Comparison of ENCODE assay signal across 12 mouse cellular contexts in the genomic region with DNA sequence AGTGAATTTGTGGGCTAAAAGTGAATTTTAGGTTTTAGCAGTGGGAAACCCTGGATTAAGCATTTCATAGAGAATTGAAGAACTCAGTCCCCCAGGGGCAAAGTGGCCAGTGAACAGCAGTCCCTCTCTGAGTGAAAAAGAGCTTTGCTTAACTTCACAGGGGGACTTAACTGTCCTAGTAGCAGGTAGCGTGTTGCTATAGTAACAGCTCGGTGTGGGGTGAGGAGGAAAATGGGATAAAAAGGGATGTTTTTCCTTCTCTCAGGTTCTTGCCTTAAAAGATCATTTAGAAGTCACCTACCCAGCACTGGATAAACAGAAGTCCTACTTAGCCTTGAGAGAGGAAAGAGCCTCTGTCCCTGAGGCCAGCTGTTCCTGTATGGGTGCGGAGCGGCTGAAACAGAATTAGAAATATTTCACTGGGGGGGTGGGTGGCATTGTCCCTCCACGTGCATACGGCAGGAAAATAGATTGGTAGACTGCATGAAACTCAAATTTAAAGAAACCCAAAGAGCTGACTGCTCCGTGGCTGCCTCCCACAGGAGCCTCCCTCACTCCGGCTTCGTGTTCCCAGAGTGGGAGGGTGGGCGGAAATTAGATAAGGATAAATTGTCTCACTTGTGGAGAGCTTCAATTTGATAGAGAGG.
A peak's percentile ranks its signal among the peaks of the same experiment; 100 is the strongest.
DNase-seq lines count a peak whose midpoint lies in the region; ATAC-seq and TF ChIP-seq lines count a peak whose summit lies in the region.
"Had no signal": no experiment of that assay in that cellular context is flagged by ENCODE, and none has a peak within 500 bp of the region (broad histone marks: within the 10 kb centered on the region; RNA-seq: fewer than 3 reads in every experiment).

No protein-coding gene starts in this region.

- TF ChIP-seq CTCF in cortical plate, adult 2 months (IDR thresholded peaks at IDR 0.05; ENCODE audit: extremely low read depth, insufficient read depth, low read length): no peak
- TF ChIP-seq CTCF in intestine, postnatal 0 days (IDR thresholded peaks at IDR 0.05; ENCODE audit: low read depth): no peak

- 0 out of 2 replicates have a peak overlapping the region, but pooled peaks have one; percentile 23 for H3K27ac ChIP-seq in hindbrain, embryonic 13.5 days
- H3K27ac ChIP-seq in hindbrain, embryonic 14.5 days: no peak overlapping the region
- peak overlapping the region; percentile 33; the same call in 1 of the 2 replicates for H3K27ac ChIP-seq in cortical plate, adult 2 months (ENCODE audit: insufficient read depth, low read length)
- peak overlapping the region; percentile 68 for H3K27ac ChIP-seq in midbrain, embryonic 16.5 days (ENCODE audit: low read length)
- no peak overlapping the region for H3K27ac ChIP-seq in intestine, postnatal 0 days (ENCODE audit: low read depth, low read length)
- H3K27ac ChIP-seq: midbrain, embryonic 12.5 days had no signal

- ATAC-seq in hindbrain, embryonic 13.5 days (ENCODE audit: low FRiP score): no peak
- ATAC-seq in hindbrain, embryonic 14.5 days (ENCODE audit: low FRiP score): no peak
- peak; percentile 70; the same call in 1 of the 2 replicates for ATAC-seq in midbrain, embryonic 16.5 days
- no peak for ATAC-seq in intestine, postnatal 0 days
- ATAC-seq: inflammation-experienced regulatory T-cells, adult 6 months; lung, postnatal 0 days had no signal

- H3K4me1 ChIP-seq in hindbrain, embryonic 13.5 days (replicated peaks): peaks cover 20% of the 10 kb centered on the region
- peaks cover 12% of the 10 kb centered on the region; the same call in 1 of the 2 replicates for H3K4me1 ChIP-seq in hindbrain, embryonic 14.5 days (replicated peaks; ENCODE audit: control insufficient read depth, insufficient read depth, low read length)
- peaks cover 4% of the 10 kb centered on the region; the same call in 1 of the 2 replicates for H3K4me1 ChIP-seq in cortical plate, adult 2 months (ENCODE audit: control insufficient read depth, insufficient read depth, low read length)
- H3K4me1 ChIP-seq in midbrain, embryonic 16.5 days (ENCODE audit: control insufficient read depth, insufficient read depth, low read length): peaks cover 13% of the 10 kb centered on the region
- no peaks in the 10 kb centered on the region for H3K4me1 ChIP-seq in intestine, postnatal 0 days (replicated peaks; ENCODE audit: control insufficient read depth, insufficient read depth, low read length)
- H3K4me1 ChIP-seq: midbrain, embryonic 12.5 days had no signal

- H3K9me3 ChIP-seq in hindbrain, embryonic 13.5 days: no peaks in the 10 kb centered on the region
- no peaks in the 10 kb centered on the region for H3K9me3 ChIP-seq in hindbrain, embryonic 14.5 days (ENCODE audit: control insufficient read depth, low read length)
- H3K9me3 ChIP-seq in midbrain, embryonic 16.5 days (replicated peaks; ENCODE audit: control insufficient read depth, low read length, poor library complexity, severe bottlenecking): no peaks in the 10 kb centered on the region
- H3K9me3 ChIP-seq in intestine, postnatal 0 days (ENCODE audit: control insufficient read depth): no peaks in the 10 kb centered on the region
- H3K9me3 ChIP-seq: midbrain, embryonic 12.5 days had no signal

- 60% methylated on average over 10 of the region's 10 CpGs for WGBS in hindbrain, embryonic 13.5 days
- 50% methylated on average over 10 of the region's 10 CpGs for WGBS in hindbrain, embryonic 14.5 days
- WGBS in midbrain, embryonic 16.5 days: 35% methylated on average over 10 of the region's 10 CpGs
- 57% methylated on average over 10 of the region's 10 CpGs for WGBS in intestine, postnatal 0 days

- H3K4me3 ChIP-seq in hindbrain, embryonic 13.5 days: no peak overlapping the region
- no peak overlapping the region for H3K4me3 ChIP-seq in hindbrain, embryonic 14.5 days (replicated peaks; ENCODE audit: low read length)
- H3K4me3 ChIP-seq in cortical plate, adult 2 months (ENCODE audit: insufficient read depth, low read length): no peak overlapping the region
- no peak overlapping the region for H3K4me3 ChIP-seq in midbrain, embryonic 16.5 days (ENCODE audit: low read depth, low read length)
- no peak overlapping the region for H3K4me3 ChIP-seq in intestine, postnatal 0 days (ENCODE audit: low read depth, low read length)
- H3K4me3 ChIP-seq: midbrain, embryonic 12.5 days had no signal

- DNase-seq in hindbrain, embryonic 14.5 days (ENCODE audit: low spot score): no peak
- peak; percentile 40 to 52 for DNase-seq in left cerebral cortex, adult 18-20 months (ENCODE audit: low spot score in 2 of 2)
- DNase-seq in left cerebral cortex, postnatal 10 days (ENCODE audit: extremely low spot score in 1 of 2, low spot score in 2 of 2): no peak
- no peak for DNase-seq in cerebellum, postnatal 14 days
- DNase-seq: cerebellum, adult 9-10 months had no signal

- 0 out of 2 replicates have a peak, but pooled peaks have one; percentile 21 for TF ChIP-seq POLR2A in cortical plate, adult 2 months (IDR thresholded peaks at IDR 0.05; ENCODE audit: extremely low read depth, insufficient read depth, low read length)

- H3K9ac ChIP-seq in hindbrain, embryonic 13.5 days: no peak overlapping the region
- H3K9ac ChIP-seq in hindbrain, embryonic 14.5 days: no peak overlapping the region
- no peak overlapping the region for H3K9ac ChIP-seq in midbrain, embryonic 16.5 days (ENCODE audit: low read depth, low read length)
- no peak overlapping the region for H3K9ac ChIP-seq in intestine, postnatal 0 days (ENCODE audit: low read depth, low read length)
- H3K9ac ChIP-seq: midbrain, embryonic 12.5 days had no signal

- H3K27me3 ChIP-seq in hindbrain, embryonic 13.5 days: no peaks in the 10 kb centered on the region
- no peaks in the 10 kb centered on the region for H3K27me3 ChIP-seq in hindbrain, embryonic 14.5 days (ENCODE audit: control insufficient read depth, insufficient read depth, low read length)
- no peaks in the 10 kb centered on the region for H3K27me3 ChIP-seq in midbrain, embryonic 16.5 days (ENCODE audit: control insufficient read depth, insufficient read depth, low read depth, low read length)
- no peaks in the 10 kb centered on the region for H3K27me3 ChIP-seq in intestine, postnatal 0 days (replicated peaks; ENCODE audit: control insufficient read depth, insufficient read depth, low read length)
- H3K27me3 ChIP-seq: midbrain, embryonic 12.5 days had no signal

- H3K4me2 ChIP-seq in hindbrain, embryonic 13.5 days: no peak overlapping the region
- H3K4me2 ChIP-seq in hindbrain, embryonic 14.5 days (replicated peaks): no peak overlapping the region
- H3K4me2 ChIP-seq in midbrain, embryonic 16.5 days (ENCODE audit: low read length): 0 out of 2 replicates have a peak overlapping the region, but pooled peaks have one; percentile 1
- no peak overlapping the region for H3K4me2 ChIP-seq in intestine, postnatal 0 days (replicated peaks; ENCODE audit: low read depth)
- H3K4me2 ChIP-seq: midbrain, embryonic 12.5 days had no signal

- H3K36me3 ChIP-seq in hindbrain, embryonic 13.5 days: no peaks in the 10 kb centered on the region
- H3K36me3 ChIP-seq in hindbrain, embryonic 14.5 days (replicated peaks; ENCODE audit: control insufficient read depth, insufficient read depth): no peaks in the 10 kb centered on the region
- no peaks in the 10 kb centered on the region for H3K36me3 ChIP-seq in midbrain, embryonic 16.5 days (ENCODE audit: control insufficient read depth, insufficient read depth, low read length)
- H3K36me3 ChIP-seq in intestine, postnatal 0 days (ENCODE audit: control insufficient read depth, insufficient read depth): no peaks in the 10 kb centered on the region
- H3K36me3 ChIP-seq: midbrain, embryonic 12.5 days had no signal

- intact Hi-C loops in left cerebral cortex, postnatal 10 days (cut with DNase I): no loop called here

Comparison
In these comparisons a context has a peak if more than half of its experiments do, and no peak if none do; other contexts are left out.
1. H3K27ac ChIP-seq: peak in hindbrain, embryonic 13.5 days (single experiment), cortical plate, adult 2 months (single experiment) and midbrain, embryonic 16.5 days (single experiment); none in hindbrain, embryonic 14.5 days (single experiment) and intestine, postnatal 0 days (single experiment).
2. DNase-seq: peak in left cerebral cortex, adult 18-20 months (2 of 2); none in hindbrain, embryonic 14.5 days (single experiment), left cerebral cortex, postnatal 10 days (0 of 2) and cerebellum, postnatal 14 days (0 of 2).